29 mouse cellular contexts compared by ENCODE assay signal in the genomic region with DNA sequence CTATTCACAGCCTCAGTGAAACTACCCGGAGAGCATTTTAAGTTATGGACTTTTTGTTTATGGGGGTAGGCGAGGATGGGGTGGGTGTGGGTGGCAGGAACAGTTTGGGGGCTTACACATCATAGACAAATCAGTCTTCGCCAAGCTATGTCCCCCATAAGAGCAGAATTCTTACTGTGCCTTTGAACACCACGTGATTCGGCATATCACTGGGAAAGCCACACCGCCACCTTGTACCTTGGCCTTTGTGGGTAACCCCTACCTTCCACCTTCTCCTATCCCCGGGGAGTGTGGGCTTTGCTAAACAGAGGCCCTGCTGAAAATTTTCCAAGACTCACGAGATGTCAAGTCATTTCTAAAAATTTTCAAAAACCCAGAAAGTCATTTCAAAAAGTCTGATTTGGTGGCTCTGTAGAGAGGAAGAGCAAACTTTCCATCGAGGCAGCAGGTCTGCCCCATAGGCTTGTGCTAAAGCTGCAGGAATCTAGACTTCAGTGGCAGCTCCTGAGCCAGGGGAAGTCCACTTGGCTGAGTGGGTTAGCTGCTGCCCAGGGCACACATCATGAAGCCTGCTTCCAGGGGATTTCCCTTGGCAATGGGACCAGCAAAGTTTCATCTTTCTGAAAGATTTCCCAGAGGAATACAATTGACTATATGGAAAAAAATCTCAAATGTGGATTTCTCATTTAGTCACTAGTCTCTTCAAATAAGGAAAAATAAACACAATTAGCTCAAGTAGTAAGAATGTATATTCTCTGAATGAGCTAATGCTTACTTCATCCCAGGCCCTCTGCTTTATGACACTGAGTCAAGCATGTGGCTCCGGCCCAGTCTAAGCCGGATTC. TPM values are rescaled to one million over a fixed set of nuclear protein-coding genes. Genes with fewer than 3 reads are reported as not detected.
DNase-seq lines count a peak whose midpoint lies in the region; TF ChIP-seq lines count a peak whose summit lies in the region.
"Had no signal": no experiment of that assay in that cellular context is flagged by ENCODE, and none has a peak within 500 bp of the region (broad histone marks: within the 10 kb centered on the region; RNA-seq: fewer than 3 reads in every experiment).

No protein-coding gene starts in this region.

- no peak for TF ChIP-seq POLR2A in thymus, adult 2 months (IDR thresholded peaks at IDR 0.05; ENCODE audit: control insufficient read depth, extremely low read depth, insufficient read depth, low read length, poor library complexity)
- no peak for TF ChIP-seq POLR2A in embryonic fibroblast, embryonic 13.5 days (IDR thresholded peaks at IDR 0.05; ENCODE audit: low read depth, low read length)

- no peak for DNase-seq in thymus, adult 2 months
- no peak for DNase-seq in thymus, postnatal 36 days
- peak; percentile 34 for DNase-seq in MN1 (ENCODE audit: low spot score)
- no peak for DNase-seq in adrenal gland, postnatal 25 days
- DNase-seq in adrenal gland, adult (ENCODE audit: inconsistent age in 2 of 2, low spot score in 1 of 2), result no peak
- DNase-seq in kidney, postnatal 14 days, result no peak
- DNase-seq: adrenal gland, postnatal 36 days; B cell, adult 2 months; cerebellum, adult 18-20 months; cerebellum, postnatal 10 days; forebrain, postnatal 0 days; gastrocnemius, postnatal 10 days; heart, postnatal 4 days; kidney, adult 18-20 months; kidney, postnatal 36 days; liver, embryonic 13.5 days; lung, adult 18-20 months; lung, postnatal 4 days; thymus, postnatal 14 days had no signal

- peaks cover 43% of the 10 kb centered on the region for H3K4me1 ChIP-seq in thymus, adult 2 months (replicated peaks; ENCODE audit: control insufficient read depth, insufficient read depth, low read length)
- H3K4me1 ChIP-seq in embryonic fibroblast, embryonic 13.5 days (ENCODE audit: control insufficient read depth, insufficient read depth, low read length), result peaks cover 5% of the 10 kb centered on the region; the same call in 1 of the 2 replicates

- peak overlapping the region; percentile 18; the same call in 1 of the 2 replicates for H3K27ac ChIP-seq in thymus, adult 2 months (ENCODE audit: control insufficient read depth, insufficient read depth, low read length)
- peak overlapping the region; percentile 39; the same call in 1 of the 2 replicates for H3K27ac ChIP-seq in embryonic fibroblast, embryonic 13.5 days (ENCODE audit: insufficient read depth, low read length)
- H3K27ac ChIP-seq: embryonic facial prominence, embryonic 13.5 days; hindbrain, embryonic 14.5 days; kidney, embryonic 15.5 days; limb, embryonic 10.5 days; limb, embryonic 15.5 days; liver, embryonic 13.5 days; midbrain, embryonic 13.5 days; stomach, embryonic 15.5 days had no signal

- no peak overlapping the region for H3K4me3 ChIP-seq in thymus, adult 2 months (ENCODE audit: control insufficient read depth, insufficient read depth, low read length)
- no peak overlapping the region for H3K4me3 ChIP-seq in embryonic fibroblast, embryonic 13.5 days (ENCODE audit: insufficient read depth, low read length)
- H3K4me3 ChIP-seq: embryonic facial prominence, embryonic 13.5 days; erythroblast, embryonic 14.5 days; kidney, embryonic 15.5 days; limb, embryonic 10.5 days; limb, embryonic 15.5 days; liver, embryonic 13.5 days; megakaryocyte, embryonic 14.5 days; midbrain, embryonic 13.5 days; stomach, embryonic 15.5 days had no signal

- WGBS in thymus, adult 2 months, result 57% methylated on average over 11 of the region's 11 CpGs

- no peak for TF ChIP-seq CTCF in thymus, adult 2 months (IDR thresholded peaks at IDR 0.05; ENCODE audit: borderline replicate concordance, control insufficient read depth, extremely low read depth, insufficient read depth, low read length, poor library complexity)
- TF ChIP-seq CTCF in embryonic fibroblast, embryonic 13.5 days (IDR thresholded peaks at IDR 0.05; ENCODE audit: borderline replicate concordance, insufficient read depth, low read length), result no peak

- no peaks in the 10 kb centered on the region for H3K27me3 ChIP-seq in thymus, adult 2 months (ENCODE audit: control insufficient read depth, insufficient read depth, low read length)
- H3K27me3 ChIP-seq: embryonic facial prominence, embryonic 13.5 days; kidney, embryonic 15.5 days; limb, embryonic 15.5 days; midbrain, embryonic 13.5 days; stomach, embryonic 15.5 days had no signal

- H3K36me3 ChIP-seq in thymus, adult 2 months (ENCODE audit: control insufficient read depth, insufficient read depth, low read length), result no peaks in the 10 kb centered on the region
- H3K36me3 ChIP-seq: embryonic facial prominence, embryonic 13.5 days; kidney, embryonic 15.5 days; limb, embryonic 10.5 days; limb, embryonic 15.5 days; liver, embryonic 13.5 days; midbrain, embryonic 13.5 days; stomach, embryonic 15.5 days had no signal

RNA-seq across cellular contexts. Expression of gene Psma6, which starts 8.9 kb away (rescaled TPM):
- 74.8 and 92.3 TPM in 2 replicates for polyA plus RNA-seq in thymus, adult 2 months (2012; rRNA removed)
- 184 and 197 TPM in 2 replicates for polyA plus RNA-seq in embryonic fibroblast, embryonic 13.5 days (2011; ENCODE audit: insufficient read length, low read depth, missing spikeins)
- 216 and 229 TPM in 2 replicates for total RNA-seq in adrenal gland, postnatal 25 days (2021)
